Mouse (Mus musculus) heart, embryonic 14.5 days (tissue): ENCODE data around the gene Senp5. TPM values are rescaled to one million over a fixed set of nuclear protein-coding genes. Genes with fewer than 3 reads are reported as not detected.

Experiments used
- ATAC-seq: fragments of 200-750 bp; cut with Nextera tagmentation; 2 replicates; pipeline ENCODE4 v1.8.0; 2017; ENCODE audit warnings: low read depth, moderate TSS enrichment; ENCODE audit not compliant: insufficient number of reproducible peaks, insufficient read depth, low FRiP score
- H3K27ac ChIP-seq, 2 experiments: fragments of 200-500 bp in 1 of 2; fragments of 300-500 bp in 1 of 2; sonication (generic) in 1 of 2; replicated peaks in 1 of 2; 2 replicates each; pipeline ENCODE4 v1.5.1; 2012 to 2014; ENCODE audit warnings: low read depth in 2 of 2, low read length in 2 of 2, control low read depth in 1 of 2, mild to moderate bottlenecking in 1 of 2, mixed read lengths in 1 of 2; ENCODE audit not compliant: control insufficient read depth in 1 of 2, insufficient read depth in 1 of 2
- H3K27me3 ChIP-seq: fragments of 300-500 bp; sonication (generic); 2 replicates; pipeline ENCODE4 v1.6.1; 2014; ENCODE audit warnings: mild to moderate bottlenecking, low read length, control low read depth; ENCODE audit not compliant: control insufficient read depth, insufficient read depth
- H3K36me3 ChIP-seq: fragments of 300-500 bp; sonication (generic); 2 replicates; pipeline ENCODE4 v1.6.1; 2014; ENCODE audit warnings: mild to moderate bottlenecking, control low read depth, low read length, mixed read lengths; ENCODE audit not compliant: control insufficient read depth, insufficient read depth
- H3K4me1 ChIP-seq, 2 experiments: fragments of 200-500 bp in 1 of 2; fragments of 300-500 bp in 1 of 2; sonication (generic) in 1 of 2; 2 replicates each; pipeline ENCODE4 v1.6.1; 2012 to 2014; ENCODE audit warnings: low read length in 2 of 2, control low read depth in 1 of 2, mixed read lengths in 1 of 2; ENCODE audit not compliant: control insufficient read depth in 2 of 2, insufficient read depth in 2 of 2
- H3K4me2 ChIP-seq: fragments of 300-500 bp; sonication (generic); 2 replicates; pipeline ENCODE4 v1.6.1; 2014; ENCODE audit warnings: mild to moderate bottlenecking, low read length
- H3K4me3 ChIP-seq, 2 experiments: fragments of 200-500 bp in 1 of 2; fragments of 300-500 bp in 1 of 2; sonication (generic) in 1 of 2; 2 replicates each; pipeline ENCODE4 v1.5.1; 2012 to 2014; ENCODE audit warnings: low read length in 2 of 2, mild to moderate bottlenecking in 2 of 2, control low read depth in 1 of 2, low read depth in 1 of 2, moderate library complexity in 1 of 2; ENCODE audit not compliant: control insufficient read depth in 1 of 2, insufficient read depth in 1 of 2
- H3K9ac ChIP-seq: fragments of 300-500 bp; sonication (generic); 2 replicates; pipeline ENCODE4 v1.6.1; 2014; ENCODE audit warnings: mild to moderate bottlenecking, low read length
- H3K9me3 ChIP-seq: fragments of 300-500 bp; sonication (generic); 2 replicates; pipeline ENCODE4 v1.6.1; 2016; ENCODE audit warnings: low read length, control low read depth; ENCODE audit not compliant: control insufficient read depth
- WGBS: fragments of 180-500 bp; shearing (Covaris S2); extraction: QIAGEN DNeasy Blood & Tissue Kit; methylation state at CpG from one replicate; pipeline ENCODE4 v1.1.7; 2014; 5-methylcytosine and 5-hydroxymethylcytosine counted together
- polyA plus RNA-seq: library from polyadenylated mRNA; unstranded; fragments of >200 nt; fragmentation: Nextera tagmentation; extraction: Ambion mirVana; gene quantifications from 2 replicates; pipeline ENCODE4 v1.2.1, GENCODE M21; 2014

Gene Senp5
- polyA plus RNA-seq, 1 experiment from 2014 or later = 6.9 TPM

DNA sequence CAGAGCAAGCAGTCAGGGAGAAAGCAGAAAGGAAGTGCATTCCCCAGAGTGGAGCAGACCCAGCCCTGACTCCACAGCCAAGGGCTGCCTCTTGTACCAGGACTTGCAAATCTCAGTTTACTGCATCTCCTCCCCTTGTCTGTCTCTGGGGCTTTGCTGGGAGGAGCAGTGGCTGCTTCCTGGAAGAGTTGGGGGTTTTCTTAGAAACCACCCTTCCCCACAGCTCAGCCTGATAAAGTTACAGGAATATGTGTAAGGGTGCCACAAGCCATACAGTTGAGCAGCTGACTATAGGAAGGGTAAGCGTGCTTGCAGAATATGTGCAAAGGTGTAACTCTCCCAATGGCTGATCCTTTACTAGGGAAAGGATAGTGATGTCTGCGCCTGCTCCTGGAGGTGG is 62.5 kb downstream of the Senp5 start:
- ATAC-seq = no peak
- H3K9ac ChIP-seq = no peak overlapping the region
- no peak overlapping the region for H3K4me2 ChIP-seq
- 0 out of 2 replicates have a peak, but pooled peaks cover 3% of the 10 kb centered on the region for H3K9me3 ChIP-seq
- 0 out of 2 replicates have a peak, but pooled peaks cover 6% of the 10 kb centered on the region for H3K36me3 ChIP-seq
- no peak overlapping the region for H3K27ac ChIP-seq
- peaks cover 0 to 1% of the 10 kb centered on the region in 2 experiments; a peak in 1 of 4 replicates for H3K4me1 ChIP-seq
- H3K27me3 ChIP-seq = peaks cover 7% of the 10 kb centered on the region
- no peak overlapping the region for H3K4me3 ChIP-seq
- WGBS = 62% methylated on average over 2 of the region's 2 CpGs

DNA sequence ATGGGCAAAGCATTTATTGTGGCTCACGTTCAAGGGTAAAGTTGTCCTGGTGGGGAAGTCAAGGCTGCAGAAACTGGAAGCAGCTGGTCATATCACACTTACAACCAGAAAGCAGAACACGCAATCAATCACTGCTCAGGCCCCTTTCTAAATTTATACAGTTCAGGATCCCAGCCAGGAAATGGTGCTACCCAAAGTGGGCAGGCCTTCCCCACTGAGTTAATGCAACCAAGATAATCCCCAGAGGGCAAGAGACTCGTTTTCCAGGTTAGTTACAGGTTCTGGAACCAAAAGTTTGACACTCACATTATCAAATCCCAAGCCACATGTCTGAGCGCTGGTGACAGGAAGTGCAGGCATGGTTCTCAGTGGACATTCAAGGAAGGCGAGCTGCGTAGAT is 64.2 kb downstream of the Senp5 start:
- WGBS = 62% methylated on average over 6 of the region's 6 CpGs
- Histone ChIP-seq H3K27ac (no peak overlapping the region), H3K9me3 (0 out of 2 replicates have a peak, but pooled peaks cover 3% of the 10 kb centered on the region), H3K4me1 (peaks cover 8 to 10% of the 10 kb centered on the region in 2 experiments), H3K4me2 (no peak overlapping the region), H3K9ac (no peak overlapping the region), H3K36me3 (no peaks in the 10 kb centered on the region), H3K4me3 (no peak overlapping the region), H3K27me3 (peaks cover 21% of the 10 kb centered on the region)
- no peak for ATAC-seq

GRCm38 (mm10) chr16:31936568-31936967 is 66.5 kb downstream of the Senp5 start:
- no peak for ATAC-seq
- 84% methylated on average over 4 of the region's 4 CpGs for WGBS
- H3K4me2 ChIP-seq = no peak overlapping the region

GRCm38 (mm10) chr16:31935091-31935979 is 67.8 kb downstream of the Senp5 start:
- H3K9ac ChIP-seq = peak overlapping the region; percentile 56; the same call in 1 of the 2 replicates
- H3K36me3 ChIP-seq = no peaks in the 10 kb centered on the region
- peaks cover 14 to 18% of the 10 kb centered on the region in 2 experiments for H3K4me1 ChIP-seq
- no peak for ATAC-seq
- H3K27me3 ChIP-seq = peaks cover 27% of the 10 kb centered on the region
- WGBS = 5% methylated on average over 36 of the region's 36 CpGs
- H3K4me2 ChIP-seq = peak overlapping the region; percentile 84
- 0 out of 2 replicates have a peak, but pooled peaks cover 3% of the 10 kb centered on the region for H3K9me3 ChIP-seq
- H3K4me3 ChIP-seq = peak overlapping the region; percentile 20 to 37
- no peak overlapping the region for H3K27ac ChIP-seq

More at GRCm38 (mm10) chr16:31936568-31936967, 66.5 kb downstream of the Senp5 start:
- Histone ChIP-seq H3K36me3 (no peaks in the 10 kb centered on the region), H3K4me1 (peaks cover 14 to 18% of the 10 kb centered on the region in 2 experiments), H3K27ac (no peak overlapping the region), H3K27me3 (peaks cover 27% of the 10 kb centered on the region), H3K4me3 (no peak overlapping the region), H3K9ac (no peak overlapping the region), H3K9me3 (0 out of 2 replicates have a peak, but pooled peaks cover 3% of the 10 kb centered on the region)

DNA sequence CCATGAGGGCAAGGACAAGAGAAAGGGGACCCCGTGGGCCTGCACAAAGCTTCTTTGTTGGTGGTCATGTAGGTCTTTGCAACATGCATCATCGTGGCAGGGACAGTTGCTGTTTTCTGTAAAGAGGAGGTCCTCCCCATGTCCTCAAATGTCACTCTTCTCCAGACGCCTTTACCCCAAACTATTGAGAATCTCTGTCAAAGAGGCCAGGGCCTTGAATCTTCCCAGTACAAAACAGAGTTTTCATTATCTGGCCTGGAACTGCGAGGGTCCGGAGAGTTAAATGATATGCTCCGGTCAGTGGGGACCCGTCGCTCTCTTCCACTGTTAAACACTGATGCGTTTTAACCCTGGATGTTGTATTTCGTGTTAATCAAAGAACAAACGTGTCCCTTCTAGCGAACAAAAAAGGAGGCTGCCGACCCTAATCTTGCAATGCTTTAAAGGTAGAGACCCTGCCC is 68.5 kb downstream of the Senp5 start:
- Histone ChIP-seq H3K27ac (no peak overlapping the region), H3K4me3 (peak overlapping the region; percentile 20 to 51; a peak in 2 of 4 replicates), H3K36me3 (no peaks in the 10 kb centered on the region), H3K27me3 (peaks cover 27% of the 10 kb centered on the region), H3K9me3 (0 out of 2 replicates have a peak, but pooled peaks cover 3% of the 10 kb centered on the region), H3K4me2 (peak overlapping the region; percentile 84), H3K4me1 (peaks cover 14 to 18% of the 10 kb centered on the region in 2 experiments), H3K9ac (0 out of 2 replicates have a peak overlapping the region, but pooled peaks have one; percentile 56)
- ATAC-seq = no peak
- WGBS = 26% methylated on average over 13 of the region's 13 CpGs

DNA sequence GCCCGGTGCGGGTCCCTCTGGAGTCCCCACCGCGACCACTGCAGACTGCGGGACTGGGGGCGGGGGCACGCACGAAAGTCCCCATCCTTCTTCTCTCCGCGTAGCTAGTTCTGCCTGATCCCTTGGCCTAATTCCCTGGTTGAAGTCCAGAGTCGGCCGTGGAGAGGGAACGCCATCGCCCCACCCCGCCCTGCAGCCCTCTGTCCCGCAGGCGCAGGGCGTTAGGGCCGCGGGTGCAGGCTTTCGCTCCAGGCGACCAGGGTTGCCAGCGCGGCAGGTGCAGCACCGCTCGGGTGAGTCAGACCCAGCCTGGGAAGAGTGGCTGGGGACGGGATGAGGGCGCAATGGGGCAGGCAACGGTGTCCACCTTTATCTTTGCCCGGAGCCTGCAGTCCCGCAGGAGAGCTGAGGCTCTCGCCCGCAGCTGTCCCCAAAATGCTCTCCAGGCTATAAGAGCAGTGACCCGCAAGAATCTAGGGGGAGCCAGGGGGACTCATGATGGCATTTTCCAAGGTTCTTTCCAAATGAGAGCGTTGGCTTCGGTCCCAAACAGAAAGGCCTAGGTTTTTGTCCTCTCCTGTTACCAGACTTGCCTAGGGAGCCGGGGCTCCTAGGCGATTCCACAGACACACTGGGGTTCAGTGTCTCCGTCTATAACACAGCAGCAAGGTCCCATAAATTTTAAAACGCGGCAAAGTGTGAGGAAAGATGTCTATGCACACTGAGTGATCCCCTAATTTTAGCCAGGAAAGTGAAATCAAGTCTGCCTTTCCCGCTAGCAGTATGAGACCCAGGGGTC is 69.1 kb downstream of the Senp5 start, which contains the start of gene Pigz:
Pigz (plus strand) TSS at position 101 of the 799 bp plus-strand sequence.
- peaks cover 27% of the 10 kb centered on the region for H3K27me3 ChIP-seq
- H3K4me2 ChIP-seq = peak within 1 kb of the TSS; percentile 84
- 0 out of 2 replicates have a peak, but pooled peaks cover 3% of the 10 kb centered on the region for H3K9me3 ChIP-seq
- peak within 1 kb of the TSS; percentile 51 to 64 for H3K4me3 ChIP-seq
- H3K9ac ChIP-seq = peak within 1 kb of the TSS; percentile 60
- no peak for ATAC-seq
- H3K4me1 ChIP-seq = peaks cover 14 to 18% of the 10 kb centered on the region in 2 experiments
- 8% methylated on average over 41 of the region's 42 CpGs for WGBS
- H3K27ac ChIP-seq = no peak within 1 kb of the TSS; a peak in 1 of 4 replicates
- no peaks in the 10 kb centered on the region for H3K36me3 ChIP-seq
